Mouse (Mus musculus) forebrain, embryonic 13.5 days (tissue): Measurements from ENCODE around the gene Ccdc34. TPM values are rescaled to one million over a fixed set of nuclear protein-coding genes. Genes with fewer than 3 reads are reported as not detected.

ENCODE experiments used
- ATAC-seq: fragments of 200-750 bp; cut with Nextera tagmentation; 2 replicates; pipeline ENCODE4 v1.8.0; 2017
- H3K27ac ChIP-seq: fragments of 300-500 bp; sonication (generic); 2 replicates; pipeline ENCODE4 v1.5.1; 2015; ENCODE audit warnings: inconsistent platforms, mild to moderate bottlenecking, moderate library complexity
- H3K27me3 ChIP-seq: fragments of 300-500 bp; sonication (generic); 2 replicates; pipeline ENCODE4 v1.6.1; 2015; ENCODE audit warnings: mild to moderate bottlenecking, inconsistent platforms
- H3K36me3 ChIP-seq: fragments of 300-500 bp; sonication (generic); 2 replicates; pipeline ENCODE4 v1.6.1; 2015; ENCODE audit warnings: mild to moderate bottlenecking, inconsistent platforms; ENCODE audit not compliant: poor library complexity, severe bottlenecking
- H3K4me1 ChIP-seq: fragments of 300-500 bp; sonication (generic); 2 replicates; pipeline ENCODE4 v1.6.1; 2015; ENCODE audit warnings: inconsistent platforms
- H3K4me2 ChIP-seq: fragments of 300-500 bp; sonication (generic); 2 replicates; pipeline ENCODE4 v1.6.1; 2015; ENCODE audit warnings: inconsistent platforms, mild to moderate bottlenecking, moderate library complexity
- H3K4me3 ChIP-seq: fragments of 300-500 bp; sonication (generic); 2 replicates; pipeline ENCODE4 v1.5.1; 2015; ENCODE audit warnings: mild to moderate bottlenecking, inconsistent platforms
- H3K9ac ChIP-seq: fragments of 300-500 bp; sonication (generic); 2 replicates; pipeline ENCODE4 v1.6.1; 2015; ENCODE audit warnings: mild to moderate bottlenecking, inconsistent platforms
- H3K9me3 ChIP-seq: fragments of 300-500 bp; sonication (generic); replicated peaks from 2 replicates; pipeline ENCODE4 v1.6.1; 2016; ENCODE audit warnings: inconsistent platforms
- WGBS: fragments of 180-500 bp; shearing (Covaris S2); methylation state at CpG from one replicate; pipeline ENCODE4 v1.1.7; 2015; 5-methylcytosine and 5-hydroxymethylcytosine counted together
- polyA plus RNA-seq: library from polyadenylated mRNA; unstranded; fragments of >200 nt; fragmentation: Nextera tagmentation; extraction: Ambion mirVana; gene quantifications from 2 replicates; pipeline ENCODE4 v1.2.1, GENCODE M21; 2015

Gene Ccdc34
- polyA plus RNA-seq, 1 experiment from 2014 or later, result 57.9 TPM

DNA sequence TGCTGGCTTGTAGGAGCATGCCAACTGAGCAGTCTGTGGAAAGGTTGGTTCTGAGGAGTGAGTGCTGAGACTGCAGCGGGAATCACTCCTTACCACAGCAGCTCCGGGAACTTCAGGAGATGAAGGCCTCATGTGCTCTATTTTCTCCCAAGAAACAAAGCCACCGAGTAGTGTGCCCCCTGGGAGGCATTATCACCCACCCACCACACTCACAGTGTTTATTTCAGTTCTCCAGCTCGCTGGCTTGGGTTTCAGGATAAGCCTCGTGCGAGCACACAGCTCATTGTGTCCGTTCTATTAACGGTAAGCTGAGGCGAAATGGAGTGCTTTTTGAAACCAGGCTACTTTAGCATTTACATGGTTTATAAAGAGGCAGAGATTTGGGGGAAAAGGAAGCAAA, 32.1 kb upstream of the Ccdc34 start:
- H3K4me3 ChIP-seq, result no peak overlapping the region
- no peak overlapping the region for H3K4me2 ChIP-seq
- H3K36me3 ChIP-seq, result no peaks in the 10 kb centered on the region
- ATAC-seq, result no peak
- no peaks in the 10 kb centered on the region for H3K9me3 ChIP-seq
- H3K27ac ChIP-seq, result no peak overlapping the region
- WGBS, result 24% methylated on average over 9 of the region's 9 CpGs
- H3K4me1 ChIP-seq, result peaks cover 8% of the 10 kb centered on the region; the same call in 1 of the 2 replicates
- H3K9ac ChIP-seq, result no peak overlapping the region
- H3K27me3 ChIP-seq, result peaks cover 74% of the 10 kb centered on the region

DNA sequence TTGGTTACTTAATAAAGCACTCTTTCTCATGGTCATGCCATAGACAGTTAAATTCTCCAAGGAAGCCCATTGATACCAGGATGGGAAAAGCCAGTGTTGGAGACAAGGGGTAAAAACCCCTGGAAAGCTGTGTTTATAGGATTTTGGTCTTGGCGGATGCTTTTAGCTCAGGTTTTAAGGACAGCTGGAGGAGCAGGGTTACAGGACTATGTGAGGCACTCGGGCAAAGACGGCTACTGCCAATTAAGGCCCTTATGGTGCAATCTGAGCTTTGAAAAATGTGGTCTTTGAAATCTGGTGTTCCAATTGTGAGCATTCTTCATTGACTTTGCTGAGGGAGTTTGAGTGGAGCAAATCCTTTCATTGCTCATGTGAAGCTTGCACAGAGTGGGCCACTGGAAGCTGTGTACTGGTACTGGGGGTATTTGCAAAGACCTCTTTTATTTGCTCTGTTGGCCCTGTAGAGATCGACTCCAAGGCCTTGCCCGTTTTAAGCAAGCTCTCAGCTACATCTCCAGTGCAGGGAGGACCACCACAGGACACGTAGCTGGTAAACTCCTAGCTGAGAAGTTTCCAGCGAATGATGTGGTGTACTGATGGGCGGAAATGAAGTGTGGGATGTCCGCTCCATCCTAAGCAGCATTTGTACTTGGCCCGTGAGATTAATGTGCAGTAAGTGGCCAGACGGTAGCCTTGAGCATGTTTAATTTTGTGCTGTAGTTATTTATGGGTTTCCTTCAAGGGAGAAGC, 31.4 kb upstream of the Ccdc34 start:
- no peak overlapping the region for H3K4me2 ChIP-seq
- H3K27ac ChIP-seq, result no peak overlapping the region
- WGBS, result 61% methylated on average over 11 of the region's 11 CpGs
- no peak overlapping the region for H3K4me3 ChIP-seq
- ATAC-seq, result no peak; the same call in 1 of the 2 replicates
- H3K4me1 ChIP-seq, result peaks cover 8% of the 10 kb centered on the region; the same call in 1 of the 2 replicates
- H3K36me3 ChIP-seq, result no peaks in the 10 kb centered on the region
- H3K27me3 ChIP-seq, result peaks cover 79% of the 10 kb centered on the region
- no peaks in the 10 kb centered on the region for H3K9me3 ChIP-seq
- no peak overlapping the region for H3K9ac ChIP-seq

DNA sequence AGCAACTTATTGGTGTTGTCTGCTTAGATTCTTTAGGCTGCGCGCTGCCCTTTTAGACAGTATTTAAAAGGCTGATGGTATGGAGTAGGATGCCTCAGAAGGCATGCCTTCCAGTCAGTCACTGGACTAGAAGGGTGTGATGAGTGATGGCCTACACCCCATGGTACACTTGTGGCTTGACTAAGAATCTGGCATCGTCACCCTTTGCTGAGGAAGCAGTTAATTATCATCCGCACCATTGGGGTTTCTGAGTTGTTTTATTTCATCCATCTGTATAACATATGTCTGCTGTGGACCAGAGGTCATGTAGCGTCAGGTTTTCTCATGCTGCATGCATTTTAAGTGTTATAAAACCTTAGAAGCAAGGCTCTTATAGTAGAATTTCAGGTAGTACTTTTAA, 29.7 kb upstream of the Ccdc34 start:
- Histone ChIP-seq H3K4me3 (no peak overlapping the region), H3K36me3 (no peaks in the 10 kb centered on the region), H3K27ac (no peak overlapping the region), H3K4me1 (peaks cover 8% of the 10 kb centered on the region; the same call in 1 of the 2 replicates), H3K27me3 (peaks cover 74% of the 10 kb centered on the region), H3K9me3 (no peaks in the 10 kb centered on the region), H3K9ac (no peak overlapping the region), H3K4me2 (no peak overlapping the region)
- 88% methylated on average over 5 of the region's 5 CpGs for WGBS
- no peak for ATAC-seq

DNA sequence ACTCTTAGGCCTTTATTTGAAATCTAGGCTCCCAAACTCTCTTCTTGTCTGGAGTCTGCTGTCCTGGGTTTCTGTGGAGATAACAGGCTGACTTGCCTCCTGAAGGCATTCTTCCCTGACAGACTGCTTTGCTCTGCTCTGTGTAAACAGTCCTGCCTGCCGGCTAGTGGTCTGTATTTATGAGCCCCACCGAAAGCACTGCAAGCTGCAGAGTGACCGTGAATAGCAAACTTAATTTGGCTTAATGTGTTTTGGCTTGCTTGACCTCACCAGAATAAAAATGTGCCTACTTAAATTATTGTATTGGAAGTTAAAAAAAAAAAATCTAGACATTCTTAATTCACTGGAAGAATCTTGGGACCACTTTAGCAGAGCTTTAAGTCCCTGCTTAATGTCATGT, 28.4 kb upstream of the Ccdc34 start:
- Histone ChIP-seq H3K9me3 (no peaks in the 10 kb centered on the region), H3K4me2 (no peak overlapping the region), H3K4me1 (peaks cover 8% of the 10 kb centered on the region; the same call in 1 of the 2 replicates), H3K9ac (no peak overlapping the region), H3K36me3 (no peaks in the 10 kb centered on the region), H3K27me3 (peaks cover 71% of the 10 kb centered on the region), H3K27ac (no peak overlapping the region), H3K4me3 (no peak overlapping the region)
- 4% methylated on average over 3 of the region's 3 CpGs for WGBS
- ATAC-seq, result no peak

DNA sequence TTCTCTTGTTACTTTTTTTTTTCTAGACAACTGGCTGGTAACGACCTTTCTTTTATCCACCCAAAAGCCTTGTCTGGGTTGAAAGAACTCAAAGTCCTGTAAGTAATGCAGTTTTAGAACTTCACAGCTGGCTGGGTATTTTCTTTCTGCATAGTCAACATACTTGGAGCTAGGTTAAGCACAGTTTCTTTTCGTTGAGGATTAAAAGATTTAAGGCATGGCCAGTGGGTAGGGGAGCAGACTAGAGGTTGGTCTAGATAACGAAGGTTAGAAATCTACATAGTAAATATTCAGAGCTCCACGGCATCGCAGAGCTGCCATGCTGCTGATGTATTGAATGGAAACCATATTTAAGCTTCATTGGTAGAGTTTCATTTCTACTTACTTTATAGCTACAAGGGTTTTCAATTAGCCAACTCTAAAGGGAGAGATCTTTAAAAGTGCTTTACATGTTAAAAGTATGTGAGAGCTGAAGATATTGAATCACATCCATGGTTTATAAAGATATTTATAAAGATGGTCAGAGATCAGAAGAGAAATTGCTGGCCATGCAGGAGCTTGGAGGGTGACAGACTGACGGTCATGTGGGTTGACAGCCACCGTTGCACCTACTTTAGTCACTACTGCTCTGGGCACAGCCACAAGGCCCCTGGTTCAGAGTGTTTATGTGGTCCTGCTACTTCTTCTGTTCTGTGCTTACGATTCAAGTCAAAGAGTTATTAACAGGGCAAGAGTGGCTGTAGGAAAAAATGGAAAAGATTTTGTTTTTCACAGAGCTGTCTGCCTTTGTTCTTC, 27.7 kb upstream of the Ccdc34 start:
- no peak for ATAC-seq
- H3K27me3 ChIP-seq, result peaks cover 69% of the 10 kb centered on the region

DNA sequence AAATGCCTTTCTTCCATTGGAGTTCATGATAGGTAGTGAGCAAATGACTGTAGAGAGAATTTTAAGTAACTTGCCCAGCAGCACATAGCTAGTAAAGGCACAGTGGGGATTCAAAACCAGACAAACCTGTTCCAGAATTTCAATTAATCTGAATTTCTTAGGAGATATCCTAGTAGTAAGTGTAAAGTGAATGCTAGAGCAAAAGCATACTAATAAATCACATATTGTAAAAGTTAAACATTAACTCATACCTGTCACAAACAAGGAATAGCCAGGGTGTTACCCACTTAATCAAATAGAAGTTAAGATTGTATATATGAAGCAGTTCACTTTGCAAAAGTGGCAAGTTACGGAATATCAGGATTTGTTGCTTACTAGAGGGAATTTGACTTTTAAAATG, 25.9 kb upstream of the Ccdc34 start:
- ATAC-seq, result no peak
- 73% methylated on average over 1 of the region's 1 CpGs for WGBS

More for the DNA sequence above, 27.7 kb upstream of the Ccdc34 start:
- no peak overlapping the region for H3K4me3 ChIP-seq
- H3K4me2 ChIP-seq, result no peak overlapping the region
- H3K36me3 ChIP-seq, result no peaks in the 10 kb centered on the region
- no peaks in the 10 kb centered on the region for H3K9me3 ChIP-seq
- H3K4me1 ChIP-seq, result peaks cover 8% of the 10 kb centered on the region; the same call in 1 of the 2 replicates
- H3K9ac ChIP-seq, result no peak overlapping the region
- 27% methylated on average over 8 of the region's 8 CpGs for WGBS
- no peak overlapping the region for H3K27ac ChIP-seq

DNA sequence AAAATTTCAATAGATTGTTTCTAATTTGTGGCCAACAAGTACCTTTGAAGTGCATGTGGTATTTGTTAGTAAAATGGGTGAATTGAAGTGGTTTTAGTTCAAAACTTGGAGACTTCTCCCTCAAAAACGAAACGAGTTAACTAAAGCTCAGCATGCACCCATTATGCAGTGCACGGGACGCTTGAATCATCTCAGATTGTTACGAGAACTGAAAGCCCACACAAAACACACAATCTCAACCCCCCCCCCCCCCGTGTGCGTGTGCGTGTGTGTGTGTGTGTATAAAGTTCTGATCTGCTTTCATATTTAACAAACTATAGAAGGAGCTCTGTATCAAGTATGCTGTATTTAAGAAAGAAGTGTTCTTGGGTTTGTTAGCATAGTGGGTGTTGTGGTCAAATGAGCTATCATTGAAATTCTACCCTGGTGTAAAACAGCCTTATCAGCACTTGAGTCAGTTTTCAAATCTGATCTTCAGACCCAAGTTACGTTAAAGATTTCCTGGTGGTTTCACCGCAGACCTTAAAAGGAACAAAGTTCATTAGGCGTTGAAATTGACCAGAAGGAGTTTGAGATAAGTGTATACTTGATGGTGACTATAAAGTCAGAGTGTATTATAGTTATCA, 25.1 kb upstream of the Ccdc34 start:
- no peak overlapping the region for H3K4me3 ChIP-seq
- H3K9ac ChIP-seq, result no peak overlapping the region
- H3K4me2 ChIP-seq, result no peak overlapping the region
- no peaks in the 10 kb centered on the region for H3K9me3 ChIP-seq
- 21% methylated on average over 11 of the region's 11 CpGs for WGBS
- peaks cover 44% of the 10 kb centered on the region for H3K27me3 ChIP-seq
- peaks cover 8% of the 10 kb centered on the region; the same call in 1 of the 2 replicates for H3K4me1 ChIP-seq
- no peak for ATAC-seq
- H3K27ac ChIP-seq, result no peak overlapping the region
- no peaks in the 10 kb centered on the region for H3K36me3 ChIP-seq

More for the DNA sequence above, 25.9 kb upstream of the Ccdc34 start:
- Histone ChIP-seq H3K27ac (no peak overlapping the region), H3K9me3 (no peaks in the 10 kb centered on the region), H3K27me3 (peaks cover 52% of the 10 kb centered on the region), H3K4me1 (peaks cover 8% of the 10 kb centered on the region; the same call in 1 of the 2 replicates), H3K4me2 (no peak overlapping the region), H3K9ac (no peak overlapping the region), H3K4me3 (no peak overlapping the region), H3K36me3 (no peaks in the 10 kb centered on the region)

DNA sequence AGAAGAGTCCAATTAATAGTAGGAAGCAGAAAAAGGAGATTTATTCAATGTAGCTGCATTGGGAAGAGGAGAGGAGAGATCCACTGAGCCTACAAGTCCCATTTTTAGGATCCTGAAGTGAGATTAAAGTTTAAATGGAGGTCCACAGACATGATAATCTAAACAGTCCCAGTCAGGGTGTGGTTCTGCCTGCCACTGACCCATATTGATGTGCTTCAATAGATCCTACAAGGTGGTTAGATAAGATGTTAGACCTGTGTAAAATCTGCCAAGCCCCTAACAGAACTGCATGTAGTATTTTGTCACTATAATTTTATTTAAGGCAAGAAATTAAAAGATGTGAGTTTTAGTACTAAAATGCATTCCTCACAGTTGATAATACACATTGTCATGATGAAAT, 24.2 kb upstream of the Ccdc34 start:
- Histone ChIP-seq H3K4me2 (no peak overlapping the region), H3K4me3 (no peak overlapping the region), H3K4me1 (peaks cover 8% of the 10 kb centered on the region; the same call in 1 of the 2 replicates), H3K9me3 (no peaks in the 10 kb centered on the region), H3K36me3 (no peaks in the 10 kb centered on the region), H3K9ac (no peak overlapping the region), H3K27me3 (peaks cover 36% of the 10 kb centered on the region), H3K27ac (no peak overlapping the region)
- no peak for ATAC-seq

DNA sequence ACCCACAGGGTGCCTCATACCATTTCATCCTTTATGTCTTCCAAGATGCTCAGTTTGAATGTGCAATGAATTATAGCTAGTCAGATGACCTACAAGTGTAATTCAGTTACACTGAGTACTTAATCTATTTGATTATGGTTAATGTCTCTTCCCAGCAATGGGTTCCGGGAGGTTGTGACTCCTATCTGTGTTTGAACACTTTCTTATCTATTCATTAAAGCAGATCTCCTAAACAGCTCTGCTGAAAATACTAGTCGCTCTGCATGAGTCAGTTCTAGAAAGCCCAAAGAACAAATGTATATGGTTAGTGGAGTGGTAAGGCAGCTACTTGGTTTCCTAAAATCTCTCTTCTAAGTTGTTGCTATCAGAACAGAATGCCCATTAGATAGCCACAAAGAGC, 22.6 kb upstream of the Ccdc34 start:
- Histone ChIP-seq H3K27ac (no peak overlapping the region), H3K36me3 (no peaks in the 10 kb centered on the region), H3K9ac (no peak overlapping the region), H3K4me1 (no peaks in the 10 kb centered on the region), H3K27me3 (peaks cover 34% of the 10 kb centered on the region), H3K4me3 (no peak overlapping the region), H3K4me2 (no peak overlapping the region), H3K9me3 (no peaks in the 10 kb centered on the region)
- no peak for ATAC-seq
- 75% methylated on average over 2 of the region's 2 CpGs for WGBS

DNA sequence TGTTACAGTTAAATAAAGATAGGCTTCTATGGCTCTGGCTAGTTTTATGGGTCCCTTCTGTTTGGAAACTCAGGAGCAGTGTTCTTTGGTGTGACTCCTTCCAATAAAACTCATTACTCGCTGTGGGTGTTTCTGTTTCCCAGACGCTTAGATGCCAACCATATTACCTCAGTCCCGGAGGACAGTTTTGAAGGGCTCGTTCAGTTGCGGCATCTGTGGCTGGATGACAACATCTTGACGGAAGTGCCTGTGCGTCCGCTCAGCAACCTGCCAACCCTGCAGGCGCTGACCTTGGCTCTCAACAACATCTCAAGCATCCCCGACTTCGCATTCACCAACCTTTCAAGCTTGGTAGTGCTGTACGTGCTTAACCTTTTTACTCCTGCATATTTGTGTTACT, 21.2 kb upstream of the Ccdc34 start:
- Histone ChIP-seq H3K27ac (no peak overlapping the region), H3K4me3 (no peak overlapping the region), H3K4me2 (no peak overlapping the region), H3K9me3 (no peaks in the 10 kb centered on the region), H3K36me3 (no peaks in the 10 kb centered on the region), H3K27me3 (peaks cover 23% of the 10 kb centered on the region), H3K9ac (no peak overlapping the region), H3K4me1 (no peaks in the 10 kb centered on the region)
- WGBS, result 81% methylated on average over 12 of the region's 12 CpGs
- ATAC-seq, result no peak

DNA sequence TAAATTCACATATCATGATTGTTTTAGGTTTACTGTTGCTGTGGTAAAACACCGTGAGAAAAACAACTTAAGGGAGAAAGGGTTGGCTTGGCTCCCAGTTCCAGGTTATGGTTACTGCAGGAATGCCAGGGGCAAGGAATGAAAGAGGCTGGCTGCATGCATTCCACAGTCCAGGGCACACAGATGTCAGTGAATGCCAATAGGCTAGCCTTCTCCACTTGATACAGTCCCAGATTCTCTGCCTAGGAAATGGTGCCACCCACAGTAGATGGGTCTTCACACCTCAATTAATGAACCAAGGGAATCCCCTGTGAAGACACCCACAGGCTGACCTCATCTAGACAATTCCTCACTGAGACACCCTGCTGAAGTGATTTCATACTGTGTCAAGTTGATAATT, 12.9 kb upstream of the Ccdc34 start:
- no peak overlapping the region for H3K4me2 ChIP-seq
- no peaks in the 10 kb centered on the region for H3K9me3 ChIP-seq
- no peak for ATAC-seq
- 70% methylated on average over 1 of the region's 1 CpGs for whole genome bisulfite sequencing
- H3K4me1 ChIP-seq, result no peaks in the 10 kb centered on the region
- H3K36me3 ChIP-seq, result no peaks in the 10 kb centered on the region
- H3K27me3 ChIP-seq, result no peaks in the 10 kb centered on the region
- no peak overlapping the region for H3K9ac ChIP-seq
- H3K27ac ChIP-seq, result no peak overlapping the region
- H3K4me3 ChIP-seq, result no peak overlapping the region

DNA sequence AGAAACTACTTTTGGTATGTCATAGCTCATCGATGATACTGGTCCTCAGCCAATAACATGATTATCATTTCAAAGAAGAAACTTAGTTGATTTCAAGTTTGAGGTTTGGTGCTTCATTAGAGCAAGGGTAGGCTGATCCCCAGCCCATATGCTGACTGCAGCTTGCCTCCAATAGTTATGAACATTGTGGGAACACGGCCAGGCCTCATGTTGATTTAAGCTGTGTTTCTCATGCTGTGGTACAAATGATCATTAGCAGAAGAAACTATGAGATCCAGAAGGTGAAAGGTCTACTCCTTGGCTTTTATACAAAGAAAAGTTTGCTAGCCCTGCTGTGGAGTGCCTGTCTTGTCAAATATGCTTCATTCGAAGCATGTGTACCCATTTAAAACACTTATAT, 12.5 kb upstream of the Ccdc34 start:
- H3K36me3 ChIP-seq, result no peaks in the 10 kb centered on the region
- H3K27me3 ChIP-seq, result no peaks in the 10 kb centered on the region
- H3K9ac ChIP-seq, result no peak overlapping the region
- WGBS, result 78% methylated on average over 3 of the region's 3 CpGs
- H3K9me3 ChIP-seq, result no peaks in the 10 kb centered on the region
- H3K4me2 ChIP-seq, result no peak overlapping the region
- no peaks in the 10 kb centered on the region for H3K4me1 ChIP-seq
- no peak for ATAC-seq
- H3K27ac ChIP-seq, result no peak overlapping the region
- no peak overlapping the region for H3K4me3 ChIP-seq
